Mouse (Mus musculus) forebrain, embryonic 13.5 days (tissue): ENCODE results near the gene Acaa1a. TPM values are rescaled to one million over a fixed set of nuclear protein-coding genes. Genes with fewer than 3 reads are reported as not detected.
A peak's percentile ranks its signal among the peaks of the same experiment; 100 is the strongest.

Source experiments
- ATAC-seq: fragments of 200-750 bp; cut with Nextera tagmentation; 2 replicates; pipeline ENCODE4 v1.8.0; 2017
- H3K27ac ChIP-seq: fragments of 300-500 bp; sonication (generic); 2 replicates; pipeline ENCODE4 v1.5.1; 2015; ENCODE audit warnings: inconsistent platforms, mild to moderate bottlenecking, moderate library complexity
- H3K27me3 ChIP-seq: fragments of 300-500 bp; sonication (generic); 2 replicates; pipeline ENCODE4 v1.6.1; 2015; ENCODE audit warnings: mild to moderate bottlenecking, inconsistent platforms
- H3K36me3 ChIP-seq: fragments of 300-500 bp; sonication (generic); 2 replicates; pipeline ENCODE4 v1.6.1; 2015; ENCODE audit warnings: mild to moderate bottlenecking, inconsistent platforms; ENCODE audit not compliant: poor library complexity, severe bottlenecking
- H3K4me1 ChIP-seq: fragments of 300-500 bp; sonication (generic); 2 replicates; pipeline ENCODE4 v1.6.1; 2015; ENCODE audit warnings: inconsistent platforms
- H3K4me2 ChIP-seq: fragments of 300-500 bp; sonication (generic); 2 replicates; pipeline ENCODE4 v1.6.1; 2015; ENCODE audit warnings: inconsistent platforms, mild to moderate bottlenecking, moderate library complexity
- H3K4me3 ChIP-seq: fragments of 300-500 bp; sonication (generic); 2 replicates; pipeline ENCODE4 v1.5.1; 2015; ENCODE audit warnings: mild to moderate bottlenecking, inconsistent platforms
- H3K9ac ChIP-seq: fragments of 300-500 bp; sonication (generic); 2 replicates; pipeline ENCODE4 v1.6.1; 2015; ENCODE audit warnings: mild to moderate bottlenecking, inconsistent platforms
- H3K9me3 ChIP-seq: fragments of 300-500 bp; sonication (generic); replicated peaks from 2 replicates; pipeline ENCODE4 v1.6.1; 2016; ENCODE audit warnings: inconsistent platforms
- WGBS: fragments of 180-500 bp; shearing (Covaris S2); methylation state at CpG from one replicate; pipeline ENCODE4 v1.1.7; 2015; 5-methylcytosine and 5-hydroxymethylcytosine counted together
- polyA plus RNA-seq: library from polyadenylated mRNA; unstranded; fragments of >200 nt; fragmentation: Nextera tagmentation; extraction: Ambion mirVana; gene quantifications from 2 replicates; pipeline ENCODE4 v1.2.1, GENCODE M21; 2015

Gene Acaa1a
- 82.8 and 97.0 TPM in 2 replicates for polyA plus RNA-seq

- Histone ChIP-seq H3K4me3 (peak within 1 kb of the TSS; percentile 80), H3K4me1 (peaks cover 30% of the 10 kb centered on the region), H3K9ac (peak within 1 kb of the TSS; percentile 89), H3K36me3 (peaks cover 19% of the 10 kb centered on the region), H3K4me2 (peak within 1 kb of the TSS; percentile 79), H3K9me3 (no peaks in the 10 kb centered on the region), H3K27me3 (peaks cover 3% of the 10 kb centered on the region), H3K27ac (peak within 1 kb of the TSS; percentile 89)
- ATAC-seq: no peak
- WGBS: under 1% methylated on average over 43 of the region's 43 CpGs
Observed at GRCm38 (mm10) chr9:119339558-119340211, at the start of gene Acaa1a. Gene Acaa1a (plus strand): TSS chr9:119339676.

GRCm38 (mm10) chr9:119290791-119291190 lies 48.7 kb upstream of the Acaa1a start:
- 72% methylated on average over 3 of the region's 3 CpGs for WGBS
- H3K9ac ChIP-seq: no peak overlapping the region

GRCm38 (mm10) chr9:119297696-119298095 lies 41.8 kb upstream of the Acaa1a start:
- Histone ChIP-seq H3K9me3 (no peaks in the 10 kb centered on the region), H3K4me2 (no peak overlapping the region), H3K4me3 (no peak overlapping the region), H3K27me3 (no peaks in the 10 kb centered on the region), H3K4me1 (no peaks in the 10 kb centered on the region), H3K36me3 (peaks cover 21% of the 10 kb centered on the region), H3K9ac (no peak overlapping the region), H3K27ac (no peak overlapping the region)
- no peak for ATAC-seq
- WGBS: 85% methylated on average over 6 of the region's 6 CpGs

More at GRCm38 (mm10) chr9:119290791-119291190, 48.7 kb upstream of the Acaa1a start:
- Histone ChIP-seq H3K36me3 (peaks cover 24% of the 10 kb centered on the region), H3K4me3 (no peak overlapping the region), H3K9me3 (no peaks in the 10 kb centered on the region), H3K4me2 (no peak overlapping the region), H3K4me1 (no peaks in the 10 kb centered on the region), H3K27me3 (no peaks in the 10 kb centered on the region), H3K27ac (no peak overlapping the region)
- ATAC-seq: no peak

- H3K9ac ChIP-seq: no peak overlapping the region
- ATAC-seq: no peak
- H3K36me3 ChIP-seq: peaks cover 29% of the 10 kb centered on the region
- no peak overlapping the region for H3K27ac ChIP-seq
- H3K27me3 ChIP-seq: no peaks in the 10 kb centered on the region
- H3K9me3 ChIP-seq: no peaks in the 10 kb centered on the region
- WGBS: 84% methylated on average over 3 of the region's 3 CpGs
- H3K4me3 ChIP-seq: no peak overlapping the region
- no peak overlapping the region for H3K4me2 ChIP-seq
- no peaks in the 10 kb centered on the region for H3K4me1 ChIP-seq
Observed at GRCm38 (mm10) chr9:119298563-119298962, 40.9 kb upstream of the Acaa1a start.

DNA sequence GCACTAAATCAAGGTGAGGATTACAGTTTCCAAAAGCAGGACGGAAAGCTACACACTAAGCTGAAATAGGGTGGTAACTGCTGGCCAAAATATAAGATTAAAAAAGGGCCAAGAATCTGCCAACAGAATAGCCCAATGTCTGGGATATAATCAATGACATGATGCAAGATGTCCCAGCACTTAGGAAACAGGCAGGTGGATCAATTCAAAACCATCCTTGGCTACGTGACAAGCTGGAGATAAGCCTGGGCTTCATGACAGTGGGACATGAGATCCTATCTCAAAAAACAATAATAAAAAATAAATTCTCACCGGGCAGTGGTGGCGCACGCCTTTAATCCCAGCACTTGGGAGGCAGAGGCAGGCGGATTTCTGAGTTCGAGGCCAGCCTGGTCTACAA lies 33.6 kb upstream of the Acaa1a start:
- no peaks in the 10 kb centered on the region; the same call in 1 of the 2 replicates for H3K4me1 ChIP-seq
- no peak overlapping the region for H3K4me3 ChIP-seq
- no peak overlapping the region for H3K9ac ChIP-seq
- ATAC-seq: no peak
- 98% methylated on average over 7 of the region's 7 CpGs for WGBS
- peaks cover 28% of the 10 kb centered on the region for H3K36me3 ChIP-seq
- no peaks in the 10 kb centered on the region for H3K9me3 ChIP-seq
- no peak overlapping the region for H3K27ac ChIP-seq
- H3K4me2 ChIP-seq: no peak overlapping the region
- no peaks in the 10 kb centered on the region for H3K27me3 ChIP-seq

DNA sequence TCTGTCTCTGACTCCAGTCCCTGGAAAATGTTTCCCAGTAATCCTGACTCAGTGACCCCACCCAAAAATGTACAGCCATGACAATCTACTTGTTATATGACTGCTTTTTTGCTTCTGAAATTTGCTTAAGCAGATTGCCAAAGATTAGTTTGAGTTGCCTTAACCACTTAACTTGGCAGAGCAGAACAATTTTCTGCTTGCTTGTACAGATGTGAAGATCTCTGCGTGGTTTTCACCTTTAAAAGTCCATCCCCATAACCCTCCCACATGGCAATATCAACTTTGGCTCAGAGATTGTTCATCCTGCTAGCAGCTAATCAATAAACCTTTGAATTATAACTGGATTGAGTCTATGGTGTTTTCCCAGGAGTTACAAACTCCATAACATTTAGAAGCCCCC lies 30.4 kb upstream of the Acaa1a start:
- H3K27me3 ChIP-seq: no peaks in the 10 kb centered on the region
- no peak overlapping the region for H3K9ac ChIP-seq
- H3K4me1 ChIP-seq: no peaks in the 10 kb centered on the region; the same call in 1 of the 2 replicates
- no peaks in the 10 kb centered on the region for H3K36me3 ChIP-seq
- H3K9me3 ChIP-seq: no peaks in the 10 kb centered on the region
- no peak overlapping the region for H3K27ac ChIP-seq
- no peak for ATAC-seq
- H3K4me2 ChIP-seq: no peak overlapping the region
- no peak overlapping the region for H3K4me3 ChIP-seq
- WGBS: 94% methylated on average over 1 of the region's 1 CpGs

- H3K4me3 ChIP-seq: no peak overlapping the region
- 91% methylated on average over 10 of the region's 10 CpGs for WGBS
- H3K9ac ChIP-seq: no peak overlapping the region
- H3K27ac ChIP-seq: no peak overlapping the region
- no peaks in the 10 kb centered on the region for H3K9me3 ChIP-seq
- H3K4me1 ChIP-seq: peaks cover 5% of the 10 kb centered on the region; the same call in 1 of the 2 replicates
- no peaks in the 10 kb centered on the region for H3K36me3 ChIP-seq
- no peaks in the 10 kb centered on the region for H3K27me3 ChIP-seq
- no peak for ATAC-seq
- H3K4me2 ChIP-seq: no peak overlapping the region
Observed at GRCm38 (mm10) chr9:119313096-119313495, 26.4 kb upstream of the Acaa1a start.

- Histone ChIP-seq H3K36me3 (no peaks in the 10 kb centered on the region), H3K27me3 (no peaks in the 10 kb centered on the region)
Observed at GRCm38 (mm10) chr9:119318891-119319290, 20.6 kb upstream of the Acaa1a start.

GRCm38 (mm10) chr9:119320446-119320845 lies 19.0 kb upstream of the Acaa1a start:
- Histone ChIP-seq H3K27ac (no peak overlapping the region), H3K9ac (peak overlapping the region; percentile 90; the same call in 1 of the 2 replicates), H3K4me3 (peak overlapping the region; percentile 94; the same call in 1 of the 2 replicates), H3K27me3 (no peaks in the 10 kb centered on the region), H3K9me3 (no peaks in the 10 kb centered on the region), H3K4me1 (peaks cover 31% of the 10 kb centered on the region), H3K36me3 (no peaks in the 10 kb centered on the region), H3K4me2 (peak overlapping the region; percentile 99)
- no peak for ATAC-seq
- WGBS: 77% methylated on average over 7 of the region's 7 CpGs

More at GRCm38 (mm10) chr9:119318891-119319290, 20.6 kb upstream of the Acaa1a start:
- no peaks in the 10 kb centered on the region for H3K9me3 ChIP-seq
- no peak overlapping the region for H3K27ac ChIP-seq
- no peak overlapping the region for H3K4me3 ChIP-seq
- H3K4me1 ChIP-seq: peaks cover 34% of the 10 kb centered on the region
- H3K9ac ChIP-seq: no peak overlapping the region
- H3K4me2 ChIP-seq: no peak overlapping the region
- ATAC-seq: no peak
- WGBS: 92% methylated on average over 1 of the region's 1 CpGs

DNA sequence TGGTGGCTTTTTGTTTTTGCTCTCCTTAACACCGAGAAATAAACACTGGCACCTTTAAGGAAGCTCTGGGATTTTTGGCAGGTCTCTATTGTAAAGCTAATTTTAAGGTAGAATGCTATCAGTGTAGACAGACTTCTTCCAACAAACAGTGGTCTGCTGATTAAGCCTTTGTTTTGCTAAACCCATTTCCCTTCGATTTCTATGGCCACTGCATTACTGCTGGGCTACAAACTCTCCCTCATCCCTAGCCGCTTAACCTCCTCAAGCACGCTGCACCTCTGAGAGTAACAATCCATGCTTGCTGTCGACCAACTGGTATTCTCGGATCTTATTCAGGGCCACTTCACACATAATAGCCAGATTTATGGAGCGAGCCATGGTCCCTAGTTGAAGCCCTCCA lies 18.5 kb upstream of the Acaa1a start:
- Histone ChIP-seq H3K9me3 (no peaks in the 10 kb centered on the region), H3K36me3 (no peaks in the 10 kb centered on the region), H3K4me1 (peaks cover 29% of the 10 kb centered on the region), H3K27me3 (no peaks in the 10 kb centered on the region), H3K4me2 (peak overlapping the region; percentile 99), H3K27ac (no peak overlapping the region), H3K4me3 (peak overlapping the region; percentile 94), H3K9ac (peak overlapping the region; percentile 90)
- no peak for ATAC-seq
- WGBS: 6% methylated on average over 7 of the region's 7 CpGs

DNA sequence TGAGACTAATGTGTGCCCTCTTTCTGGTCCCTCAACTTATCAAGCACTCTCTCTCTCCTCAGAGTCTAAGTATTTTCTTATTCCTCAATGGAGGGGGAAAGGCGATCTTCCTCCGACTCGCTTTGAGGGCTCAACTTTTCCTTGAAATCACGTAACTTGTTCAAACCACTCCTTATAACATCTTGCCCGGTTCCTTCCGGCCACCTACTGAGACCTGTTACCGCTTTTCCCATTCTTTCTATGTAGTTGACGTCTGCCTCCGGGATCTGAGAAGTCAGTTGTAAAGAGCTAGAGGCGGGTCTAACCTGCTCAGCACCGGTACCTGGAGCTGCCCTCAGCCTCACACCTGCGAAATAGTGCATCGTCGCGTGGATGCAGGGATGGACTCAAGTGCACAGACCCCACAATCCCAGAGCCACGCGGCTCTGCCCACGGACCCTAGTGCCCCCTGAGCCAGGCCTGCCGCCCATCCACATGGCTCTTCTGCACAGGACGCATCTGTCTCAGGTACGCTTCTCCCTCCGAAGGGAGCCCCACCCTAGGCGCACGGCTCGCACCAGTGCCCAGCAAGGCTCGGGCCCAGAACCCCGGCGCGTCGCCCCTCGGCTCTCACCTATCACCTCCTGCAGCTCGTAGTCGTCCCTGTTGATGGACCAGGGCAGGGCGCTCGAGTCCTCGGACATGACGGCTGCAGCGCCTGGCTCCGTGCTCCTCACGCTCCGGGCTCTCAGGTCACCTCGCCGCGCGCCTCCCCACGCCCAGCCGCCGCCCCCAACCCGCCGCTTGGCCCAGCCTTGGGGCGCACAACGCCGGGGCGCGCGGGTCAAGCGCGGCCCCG lies 17.9 kb upstream of the Acaa1a start:
- WGBS: under 1% methylated on average over 59 of the region's 59 CpGs
- Histone ChIP-seq H3K27me3 (no peaks in the 10 kb centered on the region), H3K4me2 (peak overlapping the region; percentile 99), H3K36me3 (no peaks in the 10 kb centered on the region), H3K4me3 (peak overlapping the region; percentile 94), H3K9me3 (no peaks in the 10 kb centered on the region), H3K27ac (peak overlapping the region; percentile 90), H3K9ac (peak overlapping the region; percentile 90), H3K4me1 (peaks cover 29% of the 10 kb centered on the region)
- ATAC-seq: peak; percentile 48
